Mouse (Mus musculus) bone marrow, adult 2 months (tissue): ENCODE results near the gene Rbm15b.

Experiments used
- CTCF ChIP-seq: fragments of 200-500 bp; IDR thresholded peaks from 2 replicates; pipeline ENCODE4 v1.5.1; 2011; ENCODE audit warnings: low read length, control low read depth; ENCODE audit not compliant: control insufficient read depth, insufficient read depth
- POLR2A ChIP-seq: fragments of 200-500 bp; IDR thresholded peaks from 2 replicates; pipeline ENCODE4 v1.6.1; 2011; ENCODE audit warnings: low read depth, mild to moderate bottlenecking, control low read depth, low read length, borderline replicate concordance; ENCODE audit not compliant: control insufficient read depth

DNA sequence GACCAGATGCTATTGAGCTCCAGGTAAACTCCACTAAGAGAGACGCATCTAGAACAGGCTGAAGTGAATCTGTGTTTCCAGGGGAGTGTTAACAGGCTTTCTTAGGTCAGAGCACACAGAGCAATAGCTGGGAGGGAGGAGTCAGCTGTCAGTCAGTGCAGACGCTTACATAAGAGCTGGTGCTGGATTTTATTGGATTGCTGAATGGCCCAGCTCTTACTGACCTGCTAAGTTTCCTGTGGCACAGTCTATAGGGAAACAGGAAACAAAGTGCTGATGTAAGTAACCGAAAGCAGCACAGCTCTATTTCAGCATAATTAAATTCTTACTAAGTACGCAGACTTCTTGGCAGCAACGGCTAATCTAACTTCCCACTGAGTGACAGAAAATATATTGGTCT is 21.5 kb upstream of the Rbm15b start:
- TF ChIP-seq CTCF = no peak
- no peak for TF ChIP-seq POLR2A
